8 mouse cellular contexts compared by ENCODE assay signal in the genomic region with DNA sequence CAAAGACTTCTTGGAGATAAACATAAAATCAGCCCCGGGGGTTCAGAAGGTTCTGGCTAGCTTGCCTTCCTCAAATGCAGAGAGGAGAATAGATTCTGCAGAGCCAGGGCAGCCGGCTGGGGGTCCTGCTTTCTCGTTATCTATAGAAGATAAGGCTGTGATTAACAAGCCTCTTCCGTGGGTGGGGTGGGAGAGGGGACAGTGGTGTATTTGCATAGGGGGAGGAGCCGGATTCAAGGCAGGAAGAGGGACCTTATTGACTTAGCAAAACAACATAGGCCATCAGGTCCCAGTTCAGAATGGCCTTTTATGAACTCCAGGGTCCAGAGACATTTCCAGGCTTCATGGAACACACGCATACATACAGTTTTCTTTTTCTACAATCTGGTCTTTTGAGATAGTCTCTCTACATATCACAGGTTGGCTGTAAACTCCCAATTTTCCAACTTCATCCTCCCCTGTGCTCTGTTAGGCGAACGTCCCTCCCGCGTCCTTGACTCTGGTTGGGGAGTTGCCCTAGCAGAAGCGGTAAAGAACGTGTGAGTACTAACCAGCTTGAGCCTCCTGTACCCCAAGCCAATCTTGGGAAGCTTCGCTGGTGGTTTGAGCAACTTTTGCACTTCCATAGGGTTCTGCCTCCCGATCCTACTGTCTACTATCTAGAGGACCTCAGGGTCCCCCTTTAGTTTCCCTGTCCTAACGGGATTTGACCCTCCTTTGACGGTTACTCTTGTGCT. TPM values are rescaled to one million over a fixed set of nuclear protein-coding genes. Genes with fewer than 3 reads are reported as not detected.
DNase-seq lines count a peak whose midpoint lies in the region; ATAC-seq and TF ChIP-seq lines count a peak whose summit lies in the region.

No protein-coding gene starts in this region.

- DNase-seq in cerebellum, postnatal 14 days, result no peak
- DNase-seq in liver, postnatal 0 days, result peak; percentile 55
- DNase-seq in urinary bladder, postnatal 10 days (ENCODE audit: low spot score), result no peak
- no peak for DNase-seq in left cerebral cortex, adult 11 months (ENCODE audit: low spot score)

- peak overlapping the region; percentile 70 for H3K4me3 ChIP-seq in liver, postnatal 0 days (ENCODE audit: low read depth, low read length)
- peak overlapping the region; percentile 46 for H3K4me3 ChIP-seq in neural tube, embryonic 15.5 days (replicated peaks)

- no peak for TF ChIP-seq EP300 in liver, postnatal 0 days (IDR thresholded peaks at IDR 0.05; ENCODE audit: low read depth)

- H3K27me3 ChIP-seq in liver, postnatal 0 days (ENCODE audit: insufficient read depth, low read length), result no peaks in the 10 kb centered on the region
- H3K27me3 ChIP-seq in neural tube, embryonic 15.5 days (replicated peaks), result peaks cover 56% of the 10 kb centered on the region

- TF ChIP-seq CTCF in liver, postnatal 0 days (IDR thresholded peaks at IDR 0.05; ENCODE audit: low read depth), result no peak

- 2% methylated on average over 16 of the region's 16 CpGs for WGBS in liver, postnatal 0 days (ENCODE audit: insufficient replicate concordance)
- 7% methylated on average over 16 of the region's 16 CpGs for WGBS in neural tube, embryonic 15.5 days

- H3K9me3 ChIP-seq in liver, postnatal 0 days (ENCODE audit: low read length), result no peaks in the 10 kb centered on the region
- H3K9me3 ChIP-seq in neural tube, embryonic 15.5 days (replicated peaks), result no peaks in the 10 kb centered on the region

- peak overlapping the region; percentile 75 for H3K4me2 ChIP-seq in liver, postnatal 0 days (ENCODE audit: low read depth, low read length)
- peak overlapping the region; percentile 70 for H3K4me2 ChIP-seq in neural tube, embryonic 15.5 days

- H3K36me3 ChIP-seq in liver, postnatal 0 days (replicated peaks; ENCODE audit: insufficient read depth, low read length), result peaks cover 7% of the 10 kb centered on the region
- peaks cover 9% of the 10 kb centered on the region; the same call in 1 of the 2 replicates for H3K36me3 ChIP-seq in neural tube, embryonic 15.5 days

- peaks cover 26% of the 10 kb centered on the region for H3K4me1 ChIP-seq in liver, postnatal 0 days (ENCODE audit: insufficient read depth)
- peaks cover 26% of the 10 kb centered on the region for H3K4me1 ChIP-seq in neural tube, embryonic 15.5 days

- ATAC-seq in cerebellum, adult (ENCODE audit: insufficient number of reproducible peaks, low FRiP score, low TSS enrichment), result 0 out of 2 replicates have a peak, but pooled peaks have one; percentile 10
- peak; percentile 70 for ATAC-seq in activated CD4-positive, CD25-positive, alpha-beta regulatory T cell, adult 4 months
- ATAC-seq in hematopoietic stem cell, adult 5-6 weeks (replicated peaks in 1 of 2; ENCODE audit: insufficient read depth in 1 of 2, low FRiP score in 2 of 2, low TSS enrichment in 1 of 2, low read depth in 1 of 2, poor library complexity in 2 of 2, severe bottlenecking in 2 of 2), result peak; percentile 16 to 26; a peak in 1 of 4 replicates
- peak; percentile 33 for ATAC-seq in liver, postnatal 0 days
- no peak for ATAC-seq in neural tube, embryonic 15.5 days (ENCODE audit: low FRiP score)

- peak overlapping the region; percentile 83 for H3K27ac ChIP-seq in liver, postnatal 0 days (ENCODE audit: low read depth)
- H3K27ac ChIP-seq in neural tube, embryonic 15.5 days (replicated peaks), result no peak overlapping the region

- peak overlapping the region; percentile 74 for H3K9ac ChIP-seq in liver, postnatal 0 days (replicated peaks)
- peak overlapping the region; percentile 44 for H3K9ac ChIP-seq in neural tube, embryonic 15.5 days (replicated peaks)

RNA-seq across cellular contexts. Expression of gene Trim14, which starts 0.7 kb away (rescaled TPM):
- polyA plus RNA-seq in activated CD4-positive, CD25-positive, alpha-beta regulatory T cell, adult 4 months (2017; shearing (Covaris generic)), result 10 to 100 TPM; 26.7 to 31.2 TPM
- 17.7 and 43.5 TPM in 2 replicates for total RNA-seq in hematopoietic stem cell, adult 5-6 weeks (2017)
- polyA plus RNA-seq in liver, postnatal 0 days (2015; fragmentation: Nextera tagmentation; extraction: Ambion mirVana), result 14.1 and 16.2 TPM in 2 replicates
- polyA plus RNA-seq in neural tube, embryonic 15.5 days (2015; fragmentation: Nextera tagmentation; extraction: Ambion mirVana), result 1.5 and 5.1 TPM in 2 replicates

RNA-seq across cellular contexts. Expression of gene Nans, which starts 46.2 kb away (rescaled TPM):
- polyA plus RNA-seq in activated CD4-positive, CD25-positive, alpha-beta regulatory T cell, adult 4 months (2017; shearing (Covaris generic)), result 10 to 100 TPM; 68.7 to 68.8 TPM
- 47.3 and 48.7 TPM in 2 replicates for total RNA-seq in hematopoietic stem cell, adult 5-6 weeks (2017)
- polyA plus RNA-seq in liver, postnatal 0 days (2015; fragmentation: Nextera tagmentation; extraction: Ambion mirVana), result 23.8 and 25.0 TPM in 2 replicates
- polyA plus RNA-seq in neural tube, embryonic 15.5 days (2015; fragmentation: Nextera tagmentation; extraction: Ambion mirVana), result 76.5 and 85.4 TPM in 2 replicates
